Mouse (Mus musculus) hindlimb bud, embryonic 11.5 days (tissue): Measurements from ENCODE around the gene Lmf2.

Source experiments
- DNase-seq: peaks from one replicate; pipeline ENCODE4 v3.0.0-alpha.2; 2012; ENCODE audit warnings: low read depth, low spot score; ENCODE audit errors: extremely low spot score

Lmf2 gene

GRCm38 (mm10) chr15:89373027-89373761, 17.7 kb upstream of the Lmf2 start:
- no peak for DNase-seq

GRCm38 (mm10) chr15:89372536-89372935, 17.1 kb upstream of the Lmf2 start:
- DNase-seq, result no peak

- DNase-seq, result no peak
Measured at GRCm38 (mm10) chr15:89372068-89372467, 16.6 kb upstream of the Lmf2 start.

GRCm38 (mm10) chr15:89365141-89365551, 9.7 kb upstream of the Lmf2 start:
- DNase-seq, result no peak

GRCm38 (mm10) chr15:89363051-89363450, 7.6 kb upstream of the Lmf2 start:
- no peak for DNase-seq

- no peak for DNase-seq
Measured at GRCm38 (mm10) chr15:89358784-89359183, 3.3 kb upstream of the Lmf2 start.

- DNase-seq, result peak; percentile 74
Measured at GRCm38 (mm10) chr15:89356372-89356771, 913 bp upstream of the Lmf2 start.

- no peak for DNase-seq
Measured at GRCm38 (mm10) chr15:89354455-89354854, 1.0 kb downstream of the Lmf2 start.

GRCm38 (mm10) chr15:89353837-89354236, 1.6 kb downstream of the Lmf2 start:
- DNase-seq, result no peak

GRCm38 (mm10) chr15:89352795-89353194, 2.7 kb downstream of the Lmf2 start:
- no peak for DNase-seq

- DNase-seq, result no peak
Measured at GRCm38 (mm10) chr15:89352054-89352453, 3.4 kb downstream of the Lmf2 start.

- DNase-seq, result no peak
Measured at GRCm38 (mm10) chr15:89351302-89351701, 4.2 kb downstream of the Lmf2 start.

- DNase-seq, result no peak
Measured at GRCm38 (mm10) chr15:89350447-89350846, 5.0 kb downstream of the Lmf2 start.

- no peak for DNase-seq
Measured at GRCm38 (mm10) chr15:89343325-89343724, 12.1 kb downstream of the Lmf2 start.

- DNase-seq, result no peak
Measured at GRCm38 (mm10) chr15:89341678-89342077, 13.8 kb downstream of the Lmf2 start.

GRCm38 (mm10) chr15:89340136-89340535, 15.3 kb downstream of the Lmf2 start:
- no peak for DNase-seq

- no peak for DNase-seq
Measured at GRCm38 (mm10) chr15:89339696-89340095, 15.8 kb downstream of the Lmf2 start.

- DNase-seq, result no peak
Measured at GRCm38 (mm10) chr15:89336422-89336821, 19.0 kb downstream of the Lmf2 start.

GRCm38 (mm10) chr15:89334774-89335537, 20.5 kb downstream of the Lmf2 start:
- DNase-seq, result no peak

- no peak for DNase-seq
Measured at GRCm38 (mm10) chr15:89334271-89334670, 21.2 kb downstream of the Lmf2 start, which contains the start of gene Miox. Miox (plus strand) TSS chr15:89334398.

GRCm38 (mm10) chr15:89326441-89326840, 29.0 kb downstream of the Lmf2 start:
- no peak for DNase-seq

- DNase-seq, result no peak
Measured at GRCm38 (mm10) chr15:89323656-89324055, 31.8 kb downstream of the Lmf2 start.
